Mouse (Mus musculus): ENCODE results near the gene Ntng1. TPM values are rescaled to one million over a fixed set of nuclear protein-coding genes. Genes with fewer than 3 reads are reported as not detected.

Gene Ntng1
- polyA plus RNA-seq, 2 experiments = 5.7 to 7.4 TPM

DNA sequence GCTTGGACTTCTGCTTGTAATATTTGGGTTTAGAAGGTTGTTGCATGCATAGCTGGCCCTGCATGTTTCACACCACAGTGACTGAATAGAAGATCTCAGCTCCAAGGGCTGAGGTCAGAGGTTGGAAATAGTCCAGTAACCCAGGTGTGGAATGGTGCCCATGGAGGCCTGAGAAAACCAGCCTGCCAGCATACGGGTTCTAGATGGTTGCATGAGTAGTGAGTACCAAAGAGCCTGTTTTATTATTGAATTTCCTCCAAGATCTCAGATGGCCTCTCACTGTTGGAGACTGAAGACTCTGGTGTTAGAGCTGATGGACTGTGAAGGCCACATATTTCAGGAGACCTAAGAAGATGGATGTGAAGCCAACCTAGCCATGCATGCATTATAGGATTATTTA, 285.5 kb downstream of the Ntng1 start:
- H3K9me3 ChIP-seq (ENCODE audit: control insufficient read depth, low read length) = no peaks in the 10 kb centered on the region
- WGBS = 81% methylated on average over 1 of the region's 1 CpGs

GRCm38 (mm10) chr3:109854449-109855155, 289.2 kb downstream of the Ntng1 start:
- Histone ChIP-seq H3K9ac (ENCODE audit: low read depth, low read length, severe bottlenecking) (no peak overlapping the region), H3K36me3 (ENCODE audit: control insufficient read depth, insufficient read depth, low read length) (no peaks in the 10 kb centered on the region), H3K4me2 (replicated peaks; ENCODE audit: low read depth, low read length, severe bottlenecking) (no peak overlapping the region), H3K27ac (replicated peaks; ENCODE audit: low read depth, low read length) (no peak overlapping the region), H3K9me3 (ENCODE audit: control insufficient read depth, low read length) (no peaks in the 10 kb centered on the region), H3K4me1 (ENCODE audit: control insufficient read depth, insufficient read depth, low read length) (no peaks in the 10 kb centered on the region), H3K4me3 (replicated peaks; ENCODE audit: low read length) (no peak overlapping the region), H3K27me3 (ENCODE audit: control insufficient read depth, insufficient read depth, low read length) (no peaks in the 10 kb centered on the region)
- no peak for TF ChIP-seq POLR2A (IDR thresholded peaks at IDR 0.05; ENCODE audit: borderline replicate concordance, extremely low read depth, insufficient read depth, insufficient read length)
- WGBS = 86% methylated on average over 9 of the region's 9 CpGs
- ATAC-seq (ENCODE audit: low FRiP score, low read depth) (no peak), DNase-seq (ENCODE audit: low spot score) (no peak)

More for the DNA sequence above, 285.5 kb downstream of the Ntng1 start:
- no peak for TF ChIP-seq POLR2A (IDR thresholded peaks at IDR 0.05; ENCODE audit: borderline replicate concordance, extremely low read depth, insufficient read depth, insufficient read length)
- Histone ChIP-seq H3K4me1 (ENCODE audit: control insufficient read depth, insufficient read depth, low read length) (no peaks in the 10 kb centered on the region), H3K36me3 (ENCODE audit: control insufficient read depth, insufficient read depth, low read length) (no peaks in the 10 kb centered on the region), H3K4me2 (replicated peaks; ENCODE audit: low read depth, low read length, severe bottlenecking) (no peak overlapping the region), H3K27ac (replicated peaks; ENCODE audit: low read depth, low read length) (no peak overlapping the region), H3K9ac (ENCODE audit: low read depth, low read length, severe bottlenecking) (no peak overlapping the region), H3K27me3 (ENCODE audit: control insufficient read depth, insufficient read depth, low read length) (no peaks in the 10 kb centered on the region), H3K4me3 (replicated peaks; ENCODE audit: low read length) (no peak overlapping the region)
- no peak for DNase-seq (ENCODE audit: low spot score)
- ATAC-seq (ENCODE audit: low FRiP score, low read depth) = no peak

DNA sequence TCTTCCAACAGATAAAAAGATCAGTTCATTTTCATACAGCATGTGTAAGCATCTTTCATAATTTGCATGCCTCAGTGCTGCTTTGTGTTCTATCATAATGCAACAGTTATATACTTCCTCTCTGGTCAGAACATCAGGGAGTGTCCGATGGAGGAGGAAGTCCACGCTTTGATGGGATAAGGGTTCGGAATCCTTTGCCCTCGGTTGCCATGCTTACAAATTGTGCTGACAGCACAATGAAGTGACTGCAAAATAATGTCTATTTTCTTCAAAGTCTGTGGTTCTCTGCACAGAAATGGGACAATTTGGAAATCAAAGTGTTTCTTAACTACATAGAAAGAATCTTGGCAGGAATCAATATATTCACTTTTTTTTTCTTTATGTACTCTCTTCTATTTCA, 297.2 kb downstream of the Ntng1 start:
- no peak overlapping the region for H3K4me3 ChIP-seq (replicated peaks; ENCODE audit: low read length)
- H3K9ac ChIP-seq (ENCODE audit: low read depth, low read length, severe bottlenecking) = no peak overlapping the region
- ATAC-seq (ENCODE audit: low FRiP score, low read depth) = no peak
- no peak overlapping the region for H3K4me2 ChIP-seq (replicated peaks; ENCODE audit: low read depth, low read length, severe bottlenecking)
- H3K27me3 ChIP-seq (ENCODE audit: control insufficient read depth, insufficient read depth, low read length) = no peaks in the 10 kb centered on the region
- WGBS = 69% methylated on average over 4 of the region's 4 CpGs
- H3K27ac ChIP-seq (replicated peaks; ENCODE audit: low read depth, low read length) = no peak overlapping the region
- no peak for TF ChIP-seq POLR2A (IDR thresholded peaks at IDR 0.05; ENCODE audit: borderline replicate concordance, extremely low read depth, insufficient read depth, insufficient read length)
- no peaks in the 10 kb centered on the region for H3K4me1 ChIP-seq (ENCODE audit: control insufficient read depth, insufficient read depth, low read length)
- DNase-seq (ENCODE audit: low spot score) = no peak
- no peaks in the 10 kb centered on the region for H3K36me3 ChIP-seq (ENCODE audit: control insufficient read depth, insufficient read depth, low read length)
- no peaks in the 10 kb centered on the region for H3K9me3 ChIP-seq (ENCODE audit: control insufficient read depth, low read length)

GRCm38 (mm10) chr3:109825806-109826205, 318.0 kb downstream of the Ntng1 start:
- no peak for ATAC-seq (ENCODE audit: low FRiP score, low read depth)
- Histone ChIP-seq H3K4me2 (replicated peaks; ENCODE audit: low read depth, low read length, severe bottlenecking) (no peak overlapping the region), H3K27me3 (ENCODE audit: control insufficient read depth, insufficient read depth, low read length) (no peaks in the 10 kb centered on the region), H3K36me3 (ENCODE audit: control insufficient read depth, insufficient read depth, low read length) (no peaks in the 10 kb centered on the region), H3K4me3 (replicated peaks; ENCODE audit: low read length) (no peak overlapping the region), H3K9me3 (ENCODE audit: control insufficient read depth, low read length) (no peaks in the 10 kb centered on the region), H3K4me1 (ENCODE audit: control insufficient read depth, insufficient read depth, low read length) (no peaks in the 10 kb centered on the region), H3K27ac (replicated peaks; ENCODE audit: low read depth, low read length) (no peak overlapping the region), H3K9ac (ENCODE audit: low read depth, low read length, severe bottlenecking) (no peak overlapping the region)
- TF ChIP-seq POLR2A (IDR thresholded peaks at IDR 0.05; ENCODE audit: borderline replicate concordance, extremely low read depth, insufficient read depth, insufficient read length) = no peak
- no peak for DNase-seq (ENCODE audit: low spot score)
- 100% methylated on average over 1 of the region's 1 CpGs for WGBS

DNA sequence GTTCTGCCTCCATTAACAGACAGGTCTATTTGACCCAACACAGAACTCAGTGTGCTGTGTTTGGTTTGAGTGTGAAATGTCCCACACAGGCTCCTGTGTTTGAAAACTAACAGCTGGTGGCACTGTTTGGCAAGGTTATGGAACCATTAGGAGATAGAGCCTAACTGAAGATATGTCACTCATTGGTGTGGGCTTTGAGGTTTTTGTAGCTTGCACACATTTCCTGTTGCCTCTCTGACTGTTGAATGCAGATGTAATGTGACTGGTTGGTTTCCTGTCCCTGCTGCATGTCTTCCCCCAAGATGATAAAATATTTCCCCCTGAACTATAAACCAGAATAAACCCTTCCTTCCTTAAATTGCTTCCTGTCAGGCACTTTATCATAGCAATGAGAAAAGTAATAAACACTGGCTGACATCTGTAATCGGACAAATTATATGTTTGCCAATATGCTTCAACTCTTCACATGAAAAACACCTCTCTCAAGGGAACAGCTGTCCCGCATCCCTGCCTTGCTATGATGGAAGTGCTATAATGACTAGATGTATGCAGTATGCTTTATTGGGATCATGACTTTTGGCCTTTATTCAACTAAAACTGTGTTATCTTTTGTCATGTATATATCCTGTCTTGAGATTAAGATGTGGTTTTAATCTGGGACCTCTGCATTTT, 320.9 kb downstream of the Ntng1 start:
- 82% methylated on average over 2 of the region's 2 CpGs for WGBS
- no peak overlapping the region for H3K27ac ChIP-seq (replicated peaks; ENCODE audit: low read depth, low read length)
- no peaks in the 10 kb centered on the region for H3K27me3 ChIP-seq (ENCODE audit: control insufficient read depth, insufficient read depth, low read length)
- no peaks in the 10 kb centered on the region for H3K9me3 ChIP-seq (ENCODE audit: control insufficient read depth, low read length)
- ATAC-seq (ENCODE audit: low FRiP score, low read depth) (no peak), DNase-seq (ENCODE audit: low spot score) (no peak)
- no peak overlapping the region for H3K4me2 ChIP-seq (replicated peaks; ENCODE audit: low read depth, low read length, severe bottlenecking)
- H3K4me3 ChIP-seq (replicated peaks; ENCODE audit: low read length) = no peak overlapping the region
- H3K36me3 ChIP-seq (ENCODE audit: control insufficient read depth, insufficient read depth, low read length) = no peaks in the 10 kb centered on the region
- no peaks in the 10 kb centered on the region for H3K4me1 ChIP-seq (ENCODE audit: control insufficient read depth, insufficient read depth, low read length)
- TF ChIP-seq POLR2A (IDR thresholded peaks at IDR 0.05; ENCODE audit: borderline replicate concordance, extremely low read depth, insufficient read depth, insufficient read length) = no peak
- H3K9ac ChIP-seq (ENCODE audit: low read depth, low read length, severe bottlenecking) = no peak overlapping the region
